Mouse (Mus musculus) G1E (cell line): ENCODE measurements around the gene Slc20a1. TPM values are rescaled to one million over a fixed set of nuclear protein-coding genes. Genes with fewer than 3 reads are reported as not detected.

Source experiments
- ATAC-seq: 2 replicates; pipeline ENCODE4 v1.8.0; 2016; ENCODE audit warnings: mild to moderate bottlenecking; ENCODE audit not compliant: insufficient number of reproducible peaks, poor library complexity, low FRiP score, severe bottlenecking; ENCODE audit errors: extremely low read depth
- DNase-seq: peaks from one replicate; pipeline ENCODE4 v3.0.0; 2012; ENCODE audit warnings: low spot score
- H3K27me3 ChIP-seq: 2 replicates; pipeline ENCODE4 v1.6.1; 2012; ENCODE audit warnings: mild to moderate bottlenecking, low read length, inconsistent platforms; ENCODE audit not compliant: insufficient read depth
- H3K36me3 ChIP-seq: replicated peaks from 2 replicates; pipeline ENCODE3; 2012; ENCODE audit warnings: mild to moderate bottlenecking, inconsistent platforms
- H3K4me1 ChIP-seq: 2 replicates; pipeline ENCODE4 v1.6.1; 2012; ENCODE audit warnings: low read depth, low read length, inconsistent platforms, mixed read lengths; ENCODE audit not compliant: insufficient read depth
- H3K4me3 ChIP-seq: 2 replicates; pipeline ENCODE4 v1.5.1; 2012; ENCODE audit warnings: low read depth, mild to moderate bottlenecking, inconsistent platforms, low read length, moderate library complexity, mixed read lengths
- H3K9me3 ChIP-seq: replicated peaks from 2 replicates; pipeline ENCODE4 v1.6.1; 2012; ENCODE audit warnings: inconsistent platforms
- CTCF ChIP-seq: IDR thresholded peaks from 2 replicates; pipeline ENCODE4 v1.5.1; 2012; ENCODE audit warnings: low read depth, low read length, inconsistent platforms, mixed read lengths
- GATA1 ChIP-seq: IDR thresholded peaks from 2 replicates; pipeline ENCODE4 v1.6.1; 2012; ENCODE audit warnings: borderline replicate concordance, low read length, inconsistent platforms, mixed read lengths
- GATA2 ChIP-seq: IDR thresholded peaks from 2 replicates; pipeline ENCODE4 v1.6.1; 2012; ENCODE audit warnings: low read depth, low read length, inconsistent platforms, borderline replicate concordance
- POLR2AphosphoS5 ChIP-seq: IDR thresholded peaks from 2 replicates; pipeline ENCODE4 v1.6.1; 2012; ENCODE audit warnings: low read depth, low read length, inconsistent platforms; ENCODE audit not compliant: insufficient replicate concordance
- TAL1 ChIP-seq: conservative IDR thresholded peaks from 2 replicates; pipeline ENCODE4 v1.6.1; 2012; ENCODE audit warnings: low read depth, low read length, inconsistent platforms, mixed read lengths
- polyA plus RNA-seq: library from polyadenylated mRNA; stranded (reverse); fragments of >175 nt; gene quantifications from 2 replicates; pipeline ENCODE4 v1.2.3, GENCODE M21; 2012
- total RNA-seq, 2 experiments: library from RNA; stranded (forward) in 1 of 2; stranded (reverse) in 1 of 2; fragments of 200-1000 nt in 1 of 2; fragments of >200 nt in 1 of 2; fragmentation: Nextera tagmentation in 1 of 2; gene quantifications; 2 replicates each; pipeline ENCODE4 v1.2.3; 2014 to 2017

Gene Slc20a1
- total and polyA plus RNA-seq, 3 experiments = 31.6 to 88.4 (median 47.7) TPM

DNA sequence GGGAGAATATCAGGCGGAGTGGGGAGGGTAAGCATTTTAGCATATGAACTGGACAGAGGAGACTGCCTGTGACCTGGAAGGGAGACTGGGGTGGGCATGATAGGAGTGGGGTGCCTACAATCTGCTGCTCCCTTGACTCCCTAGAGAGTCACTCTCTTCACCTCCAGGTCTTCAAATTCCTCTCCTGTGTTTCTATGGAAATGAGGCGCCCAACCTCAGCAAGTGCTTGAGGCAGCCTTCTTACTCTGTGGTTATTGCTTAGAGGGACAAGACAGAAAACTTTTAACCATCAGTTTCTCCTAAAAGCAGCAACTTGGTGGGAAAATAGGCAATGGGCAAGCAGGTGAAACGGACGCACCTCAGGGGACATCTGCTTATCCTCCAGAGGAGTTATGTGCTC lies 38.0 kb downstream of the Slc20a1 start:
- DNase-seq (no peak), ATAC-seq (no peak)
- Histone ChIP-seq H3K4me3 (no peak overlapping the region), H3K4me1 (peaks cover 63% of the 10 kb centered on the region), H3K36me3 (no peaks in the 10 kb centered on the region), H3K27me3 (no peaks in the 10 kb centered on the region), H3K9me3 (no peaks in the 10 kb centered on the region)
- TF ChIP-seq GATA2 (no peak), POLR2AphosphoS5 (no peak), GATA1 (no peak), TAL1 (no peak), CTCF (no peak)

- H3K9me3 ChIP-seq = no peaks in the 10 kb centered on the region
- peak overlapping the region; percentile 11; the same call in 1 of the 2 replicates for H3K4me3 ChIP-seq
- no peaks in the 10 kb centered on the region for H3K27me3 ChIP-seq
- ATAC-seq (no peak), DNase-seq (no peak)
- no peaks in the 10 kb centered on the region for H3K36me3 ChIP-seq
- TF ChIP-seq GATA1 (no peak), GATA2 (no peak), TAL1 (no peak), CTCF (no peak), POLR2AphosphoS5 (no peak)
- peaks cover 46% of the 10 kb centered on the region for H3K4me1 ChIP-seq
These were observed 42.3 kb downstream of the Slc20a1 start for GRCm38 (mm10) chr2:129240726-129241432.

GRCm38 (mm10) chr2:129241845-129242833 lies 43.6 kb downstream of the Slc20a1 start:
- Histone ChIP-seq H3K27me3 (peaks cover 2% of the 10 kb centered on the region; the same call in 1 of the 2 replicates), H3K9me3 (no peaks in the 10 kb centered on the region), H3K4me1 (peaks cover 42% of the 10 kb centered on the region), H3K4me3 (no peak overlapping the region), H3K36me3 (no peaks in the 10 kb centered on the region)
- DNase-seq = no peak
- ATAC-seq = no peak
- no peak for TF ChIP-seq CTCF
- no peak for TF ChIP-seq POLR2AphosphoS5
- TF ChIP-seq GATA2 = no peak
- TF ChIP-seq TAL1 = no peak
- no peak for TF ChIP-seq GATA1

- TF ChIP-seq GATA1 = no peak
- TF ChIP-seq TAL1 = no peak
- no peak for TF ChIP-seq CTCF
- no peak for TF ChIP-seq POLR2AphosphoS5
- TF ChIP-seq GATA2 = no peak
- H3K9me3 ChIP-seq = no peaks in the 10 kb centered on the region
- peaks cover 10% of the 10 kb centered on the region for H3K27me3 ChIP-seq
- peaks cover 49% of the 10 kb centered on the region for H3K4me1 ChIP-seq
- no peak overlapping the region for H3K4me3 ChIP-seq
- no peaks in the 10 kb centered on the region for H3K36me3 ChIP-seq
- DNase-seq (no peak), ATAC-seq (no peak)
These were observed 44.4 kb downstream of the Slc20a1 start for GRCm38 (mm10) chr2:129243005-129243404.

- no peak for ATAC-seq
- DNase-seq = no peak
- TF ChIP-seq POLR2AphosphoS5 (no peak), GATA2 (no peak)
- H3K36me3 ChIP-seq = no peaks in the 10 kb centered on the region
- peaks cover 47% of the 10 kb centered on the region for H3K4me1 ChIP-seq
- no peaks in the 10 kb centered on the region for H3K9me3 ChIP-seq
- no peak overlapping the region for H3K4me3 ChIP-seq
- peaks cover 10% of the 10 kb centered on the region for H3K27me3 ChIP-seq
These were observed 45.2 kb downstream of the Slc20a1 start for GRCm38 (mm10) chr2:129243786-129244185.

- H3K27me3 ChIP-seq = peaks cover 10% of the 10 kb centered on the region
- no peaks in the 10 kb centered on the region for H3K9me3 ChIP-seq
- no peak overlapping the region for H3K4me3 ChIP-seq
- peaks cover 44% of the 10 kb centered on the region for H3K4me1 ChIP-seq
- no peaks in the 10 kb centered on the region for H3K36me3 ChIP-seq
- ATAC-seq (no peak), DNase-seq (no peak)
- TF ChIP-seq POLR2AphosphoS5 (no peak), CTCF (no peak), TAL1 (no peak), GATA2 (no peak), GATA1 (no peak)
These were observed 46.0 kb downstream of the Slc20a1 start for GRCm38 (mm10) chr2:129244446-129245120.
